Mouse (Mus musculus) lung, postnatal 10 days (tissue): Measurements from ENCODE around the gene Pum1.

ENCODE experiments used
- DNase-seq: peaks from one replicate; pipeline ENCODE4 v3.0.0; 2021

Pum1 gene

DNA sequence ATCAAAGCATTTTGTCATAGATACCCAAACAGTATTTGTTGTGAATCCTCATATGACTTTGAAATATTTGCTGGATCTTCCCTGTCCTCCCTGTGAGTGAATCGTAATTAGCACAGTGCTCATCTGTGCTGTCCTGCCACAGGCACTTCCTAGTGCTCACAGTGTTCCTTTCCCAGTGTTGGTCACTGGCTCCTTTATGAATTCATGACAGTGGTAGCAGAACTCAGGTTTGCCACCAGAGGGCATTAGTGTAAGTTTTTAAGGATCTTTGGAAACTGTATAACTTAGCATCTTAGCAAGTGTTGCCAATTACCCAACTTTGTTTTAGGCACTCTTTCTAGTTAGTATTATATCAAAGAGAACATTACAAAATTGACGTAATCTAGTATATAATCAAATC is 75.4 kb downstream of the Pum1 start:
- peak; percentile 73 for DNase-seq

- DNase-seq, result no peak
Measured at GRCm38 (mm10) chr4:130744058-130744457, 80.9 kb downstream of the Pum1 start.

GRCm38 (mm10) chr4:130745561-130746306 is 82.6 kb downstream of the Pum1 start:
- no peak for DNase-seq

DNA sequence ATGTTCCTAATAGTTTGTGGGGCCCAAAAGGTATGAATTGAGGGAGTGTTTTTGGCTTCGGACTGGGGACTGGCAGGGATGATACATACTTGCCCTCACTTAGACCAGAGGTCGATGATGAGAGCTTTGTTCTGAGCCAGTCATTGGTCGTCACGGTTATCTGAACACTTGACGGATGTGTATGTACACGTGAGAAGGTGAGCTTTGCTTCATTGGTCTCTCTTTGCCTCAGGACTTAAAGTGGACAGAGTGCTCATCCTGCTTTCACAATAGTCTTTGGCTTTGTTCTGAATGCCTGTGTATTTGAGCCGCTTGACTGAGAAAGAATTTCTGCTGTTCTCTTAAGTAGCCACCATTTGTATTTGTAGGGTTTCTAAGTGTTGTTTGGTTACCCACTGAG is 86.4 kb downstream of the Pum1 start:
- DNase-seq, result no peak

DNA sequence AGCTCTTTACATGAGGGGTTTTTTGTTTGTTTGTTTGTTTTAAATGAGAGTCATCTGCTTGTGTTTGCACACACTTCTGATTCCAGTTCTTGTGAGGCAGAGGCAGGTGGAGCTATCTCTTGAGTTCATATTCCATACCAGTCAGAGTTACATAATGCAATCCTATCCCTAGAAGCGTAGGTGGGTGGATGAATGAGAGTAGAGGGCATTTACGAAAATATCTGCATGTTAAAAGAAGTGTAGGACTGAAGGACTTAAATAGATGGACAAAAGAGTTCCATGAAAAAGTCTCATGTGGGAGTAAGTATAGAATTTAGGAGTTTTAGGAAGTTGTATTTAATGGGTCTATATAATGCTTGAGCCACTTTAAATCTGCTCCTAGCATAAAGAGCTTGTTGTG is 88.8 kb downstream of the Pum1 start:
- no peak for DNase-seq

DNA sequence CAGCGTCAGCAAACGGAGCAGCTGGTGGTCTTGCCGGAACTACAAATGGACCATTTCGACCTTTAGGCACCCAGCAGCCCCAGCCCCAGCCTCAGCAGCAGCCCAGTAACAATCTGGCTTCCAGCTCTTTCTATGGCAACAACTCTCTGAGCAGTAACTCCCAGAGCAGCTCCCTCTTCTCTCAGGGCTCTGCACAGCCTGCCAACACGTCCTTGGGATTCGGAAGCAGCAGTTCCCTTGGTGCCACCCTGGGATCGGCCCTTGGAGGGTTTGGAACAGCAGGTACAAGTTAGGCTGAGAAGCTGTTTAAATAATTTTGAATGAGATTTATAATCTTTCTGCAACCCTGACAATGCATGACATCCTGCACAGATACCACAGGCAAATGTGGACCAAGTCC is 89.5 kb downstream of the Pum1 start:
- no peak for DNase-seq

DNA sequence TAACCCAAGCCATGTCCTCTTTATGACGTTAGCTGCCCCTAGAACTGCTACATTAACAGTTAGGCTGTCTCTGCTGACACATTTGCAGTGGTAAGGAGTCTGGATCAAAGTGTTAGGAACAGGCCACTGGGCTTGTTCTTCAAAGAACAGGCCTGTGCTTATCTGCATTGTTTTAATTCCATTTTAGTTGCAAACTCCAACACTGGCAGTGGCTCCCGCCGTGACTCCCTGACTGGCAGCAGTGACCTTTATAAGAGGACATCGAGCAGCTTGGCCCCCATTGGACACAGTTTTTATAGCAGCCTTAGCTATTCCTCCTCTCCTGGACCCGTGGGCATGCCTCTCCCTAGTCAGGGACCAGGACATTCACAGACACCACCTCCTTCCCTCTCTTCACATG is 90.6 kb downstream of the Pum1 start:
- DNase-seq, result no peak

DNA sequence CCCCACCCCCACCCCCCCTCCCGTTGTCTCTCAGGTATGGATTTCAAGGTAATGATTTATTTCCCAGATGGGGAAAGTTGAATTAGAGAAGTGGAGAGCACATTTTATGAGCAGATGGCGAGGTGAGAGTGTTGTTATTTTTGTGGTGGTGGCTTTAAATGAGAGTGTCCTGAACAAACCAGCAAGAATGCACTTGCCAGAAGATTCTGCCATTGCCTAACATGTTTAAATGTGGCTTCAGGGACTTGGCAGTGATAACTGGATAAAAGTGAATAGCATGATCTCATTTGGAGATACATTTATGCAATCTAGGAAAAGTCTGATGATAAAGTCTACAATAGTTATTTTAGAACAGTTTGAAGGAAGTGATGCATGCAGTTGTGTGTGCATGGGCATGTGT is 91.7 kb downstream of the Pum1 start:
- DNase-seq, result no peak

GRCm38 (mm10) chr4:130759875-130760274 is 96.8 kb downstream of the Pum1 start:
- no peak for DNase-seq

DNA sequence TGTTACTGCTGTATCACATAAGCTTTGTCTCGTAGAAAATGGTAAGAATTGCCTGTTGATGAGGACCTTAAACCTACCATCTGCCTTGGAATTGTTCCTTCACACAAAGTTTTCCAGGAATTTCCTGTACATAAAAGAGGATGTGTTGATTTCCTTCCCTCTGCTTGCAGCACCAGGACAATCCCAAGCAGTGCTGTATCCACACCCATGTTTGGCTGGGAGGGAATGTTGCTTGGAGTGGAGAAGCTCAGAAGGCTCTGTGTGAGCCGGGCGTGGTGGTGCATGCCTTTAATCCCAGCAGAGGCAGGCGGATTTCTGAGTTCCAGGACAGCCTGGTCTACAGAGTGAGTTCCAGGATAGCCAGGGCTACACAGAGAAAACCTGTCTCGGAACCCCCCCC is 98.7 kb downstream of the Pum1 start:
- peak; percentile 21 for DNase-seq

DNA sequence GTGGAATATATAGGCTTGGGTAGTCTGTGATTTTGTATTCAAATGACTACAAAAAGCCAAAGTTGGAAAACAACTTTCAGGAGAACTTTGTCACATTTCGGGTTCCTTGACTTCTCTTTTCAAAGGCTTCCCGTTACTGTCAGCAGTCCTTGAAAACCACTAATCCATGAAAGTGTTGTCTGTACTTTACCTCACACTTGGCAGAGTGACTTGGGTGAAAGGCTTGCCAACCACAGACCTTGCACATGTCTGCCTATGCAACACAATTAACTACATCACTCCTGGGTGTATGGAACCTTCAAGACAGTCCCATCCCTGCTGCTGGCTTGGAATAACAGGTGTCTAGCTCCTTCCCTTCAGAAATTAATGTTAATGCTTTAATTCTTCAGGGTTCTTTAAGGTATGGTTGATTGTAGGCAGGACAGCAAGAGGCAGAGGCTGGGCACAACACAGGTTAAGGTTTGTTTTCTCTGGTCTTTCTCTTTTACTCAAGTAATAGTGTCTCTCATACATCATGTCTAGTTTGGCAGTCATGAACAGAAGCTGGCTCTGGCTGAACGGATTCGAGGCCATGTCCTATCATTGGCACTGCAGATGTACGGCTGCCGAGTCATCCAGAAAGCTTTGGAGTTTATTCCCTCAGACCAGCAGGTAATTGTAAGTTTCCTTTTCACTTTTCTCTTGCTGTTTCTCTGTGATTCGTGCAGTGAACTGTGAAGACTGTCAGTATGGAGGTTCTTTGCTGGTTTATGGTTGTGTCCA is 102.5 kb downstream of the Pum1 start:
- DNase-seq, result no peak

DNA sequence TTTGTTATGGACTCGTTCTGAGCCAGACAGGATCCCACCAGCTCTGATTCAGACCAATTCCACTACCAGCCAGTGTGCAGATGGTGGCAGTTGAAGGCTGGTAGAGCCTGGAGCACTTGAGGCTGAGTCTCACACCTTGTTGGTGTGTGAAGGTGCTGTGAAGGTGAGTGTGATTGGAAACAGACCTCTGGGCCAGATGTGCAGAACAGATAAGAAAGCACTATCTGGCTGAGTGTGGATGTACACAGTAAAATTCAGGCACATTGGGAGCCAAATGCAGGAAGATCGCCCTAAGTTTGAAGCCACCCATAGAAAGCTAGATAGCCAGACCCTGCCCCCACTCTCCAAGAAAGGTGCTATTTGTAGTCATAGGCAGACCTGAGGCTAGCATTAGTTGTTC is 103.3 kb downstream of the Pum1 start:
- DNase-seq, result no peak

- no peak for DNase-seq
Measured at GRCm38 (mm10) chr4:130766926-130767325, 103.8 kb downstream of the Pum1 start.

DNA sequence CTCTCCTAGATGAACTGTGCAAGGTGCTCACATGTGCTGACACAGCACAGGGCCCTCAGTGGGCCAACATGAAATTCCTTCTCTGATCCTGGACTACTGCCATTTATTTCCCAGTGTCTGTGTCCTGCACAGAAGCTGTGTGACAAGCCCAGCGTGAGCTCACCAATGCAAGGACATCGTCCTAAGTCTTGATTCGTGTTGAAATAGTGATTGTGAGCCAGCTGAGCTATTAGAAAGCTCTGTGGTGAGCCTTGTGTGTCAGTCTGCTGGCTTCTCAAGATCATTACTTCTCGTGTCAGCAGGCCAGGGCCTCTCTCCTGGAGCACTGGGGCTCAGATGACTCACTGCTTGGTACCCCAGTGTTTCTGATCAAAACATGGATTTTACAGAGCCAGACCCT is 110.8 kb downstream of the Pum1 start:
- DNase-seq, result no peak

DNA sequence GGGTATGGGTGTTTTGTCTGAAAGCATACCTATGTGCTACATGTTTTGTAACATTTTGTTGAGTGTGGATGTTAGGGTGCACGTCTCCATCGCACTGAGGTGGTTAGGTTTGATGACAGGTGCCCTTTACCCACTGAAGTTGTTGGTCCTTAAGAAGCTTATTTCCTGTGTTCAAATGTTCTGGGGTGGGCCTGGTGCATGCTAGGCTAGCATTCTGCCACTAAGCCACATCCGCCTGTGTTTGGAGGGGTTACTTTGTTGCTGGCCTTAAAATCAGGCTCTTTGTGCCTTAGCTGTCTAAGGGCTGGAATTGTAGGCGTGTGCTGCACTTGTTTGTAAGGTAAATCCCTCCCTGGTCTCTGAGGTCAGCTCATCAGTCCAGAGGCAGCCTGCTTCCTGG is 111.7 kb downstream of the Pum1 start:
- no peak for DNase-seq

- no peak for DNase-seq
Measured at GRCm38 (mm10) chr4:130777647-130778046, 114.5 kb downstream of the Pum1 start.

GRCm38 (mm10) chr4:130779037-130779436 is 115.9 kb downstream of the Pum1 start:
- DNase-seq, result no peak

- no peak for DNase-seq
Measured at GRCm38 (mm10) chr4:130782492-130782891, 119.4 kb downstream of the Pum1 start.

DNA sequence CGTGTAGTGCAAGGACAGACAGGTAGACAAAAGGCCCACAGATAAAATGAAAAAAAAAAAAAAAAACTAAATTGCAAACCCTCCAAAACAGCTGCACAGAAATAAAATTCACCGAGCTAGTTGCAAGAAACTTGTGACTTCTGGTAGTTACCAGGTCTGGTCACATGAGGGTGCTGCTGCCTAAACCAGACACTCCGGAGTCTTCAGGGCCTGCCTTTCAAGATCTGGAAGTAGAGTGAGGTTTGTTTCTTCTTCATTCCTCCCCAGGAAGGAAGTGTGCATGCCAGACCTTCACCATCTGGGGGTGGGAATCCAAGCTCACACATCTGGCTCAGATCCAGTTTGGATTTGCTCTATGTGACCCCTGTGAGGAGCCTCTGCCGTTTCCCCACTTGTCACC is 121.6 kb downstream of the Pum1 start:
- peak; percentile 76 for DNase-seq

GRCm38 (mm10) chr4:130787530-130787929 is 124.4 kb downstream of the Pum1 start:
- no peak for DNase-seq

DNA sequence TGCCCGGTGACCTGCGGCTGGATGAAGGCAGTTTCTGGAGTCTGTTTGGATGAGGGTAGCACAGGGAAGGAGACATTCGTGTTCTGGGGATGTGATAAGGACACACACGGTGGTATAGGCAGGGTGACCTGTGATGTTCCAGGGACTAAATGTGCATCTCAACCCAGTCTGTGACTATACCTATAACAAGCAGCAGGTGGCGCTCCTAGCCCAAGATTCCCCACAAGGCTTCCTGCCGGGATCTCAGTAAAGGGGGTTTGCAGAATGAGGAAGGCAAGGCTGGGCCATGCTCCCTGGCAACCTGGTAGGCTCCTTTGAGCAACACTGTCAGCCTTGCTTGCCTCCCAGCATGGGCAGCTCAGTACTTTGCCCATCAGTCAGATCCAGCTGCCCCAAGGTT is 127.1 kb downstream of the Pum1 start:
- peak; percentile 90 for DNase-seq

- no peak for DNase-seq
Measured at GRCm38 (mm10) chr4:130791811-130792375, 128.8 kb downstream of the Pum1 start.

- peak; percentile 55 for DNase-seq
Measured at GRCm38 (mm10) chr4:130792376-130793179, 129.5 kb downstream of the Pum1 start, which contains the start of gene Sdc3. Gene Sdc3 (plus strand): TSS chr4:130792537.
